Mouse (Mus musculus) ES-CJ7 (cell line): Measurements from ENCODE around the gene Ust.

ENCODE experiments used
- DNase-seq: peaks from one replicate; pipeline ENCODE4 v3.0.0; 2011; ENCODE audit warnings: low read depth, low spot score

The Ust gene

GRCm38 (mm10) chr10:8227705-8228374, 290.8 kb downstream of the Ust start:
- no peak for DNase-seq

GRCm38 (mm10) chr10:8226650-8227049, 292.0 kb downstream of the Ust start:
- DNase-seq, result no peak

GRCm38 (mm10) chr10:8224641-8225040, 294.0 kb downstream of the Ust start:
- DNase-seq, result no peak

GRCm38 (mm10) chr10:8224046-8224445, 294.6 kb downstream of the Ust start:
- no peak for DNase-seq

GRCm38 (mm10) chr10:8216946-8217345, 301.7 kb downstream of the Ust start:
- no peak for DNase-seq

- DNase-seq, result no peak
These were observed 303.4 kb downstream of the Ust start for GRCm38 (mm10) chr10:8215181-8215580.

GRCm38 (mm10) chr10:8213906-8214421, 304.7 kb downstream of the Ust start:
- no peak for DNase-seq

GRCm38 (mm10) chr10:8213266-8213905, 305.2 kb downstream of the Ust start:
- DNase-seq, result no peak

- DNase-seq, result no peak
These were observed 305.9 kb downstream of the Ust start for GRCm38 (mm10) chr10:8212611-8213226.

GRCm38 (mm10) chr10:8211694-8212093, 306.9 kb downstream of the Ust start:
- no peak for DNase-seq

- DNase-seq, result no peak
These were observed 308.3 kb downstream of the Ust start for GRCm38 (mm10) chr10:8210366-8210765.

GRCm38 (mm10) chr10:8207358-8207757, 311.3 kb downstream of the Ust start:
- DNase-seq, result peak; percentile 11

- DNase-seq, result peak; percentile 23
These were observed 314.9 kb downstream of the Ust start for GRCm38 (mm10) chr10:8203681-8204080.

- DNase-seq, result no peak
These were observed 318.8 kb downstream of the Ust start for GRCm38 (mm10) chr10:8199816-8200215.

- DNase-seq, result no peak
These were observed 319.4 kb downstream of the Ust start for GRCm38 (mm10) chr10:8199026-8199756.

GRCm38 (mm10) chr10:8197661-8198060, 321.0 kb downstream of the Ust start:
- no peak for DNase-seq

GRCm38 (mm10) chr10:8196300-8196699, 322.3 kb downstream of the Ust start:
- peak; percentile 82 for DNase-seq

- DNase-seq, result no peak
These were observed 322.9 kb downstream of the Ust start for GRCm38 (mm10) chr10:8195730-8196129.

GRCm38 (mm10) chr10:8189331-8189981, 329.2 kb downstream of the Ust start:
- no peak for DNase-seq

GRCm38 (mm10) chr10:8185586-8185985, 333.0 kb downstream of the Ust start:
- DNase-seq, result no peak

- DNase-seq, result no peak
These were observed 333.9 kb downstream of the Ust start for GRCm38 (mm10) chr10:8184711-8185110.

GRCm38 (mm10) chr10:8183171-8183570, 335.5 kb downstream of the Ust start:
- DNase-seq, result no peak
